7 mouse cellular contexts compared by ENCODE assay signal in genomic region chr7:4136404-4136770, GRCm38 (mm10). TPM values are rescaled to one million over a fixed set of nuclear protein-coding genes. Genes with fewer than 3 reads are reported as not detected.
DNase-seq lines count a peak whose midpoint lies in the region; ATAC-seq and TF ChIP-seq lines count a peak whose summit lies in the region.

No protein-coding gene starts in this region.

- H3K27me3 ChIP-seq in lung, embryonic 15.5 days, result no peaks in the 10 kb centered on the region
- no peaks in the 10 kb centered on the region for H3K27me3 ChIP-seq in limb, embryonic 11.5 days (ENCODE audit: control insufficient read depth, insufficient read depth, low read length)

- ATAC-seq in lung, embryonic 15.5 days (ENCODE audit: borderline replicate concordance, extremely low read depth, low FRiP score, low TSS enrichment), result peak; percentile 10; the same call in 1 of the 2 replicates
- ATAC-seq in limb, embryonic 11.5 days (ENCODE audit: insufficient number of reproducible peaks, low FRiP score, low TSS enrichment, low read depth), result peak; percentile 11; the same call in 1 of the 2 replicates
- no peak for ATAC-seq in inflammation-experienced regulatory T-cells, adult 6 months

- H3K4me1 ChIP-seq in lung, embryonic 15.5 days, result peaks cover 20% of the 10 kb centered on the region
- H3K4me1 ChIP-seq in embryonic fibroblast, embryonic 13.5 days (ENCODE audit: control insufficient read depth, insufficient read depth, low read length), result 0 out of 2 replicates have a peak, but pooled peaks cover 3% of the 10 kb centered on the region
- H3K4me1 ChIP-seq in limb, embryonic 11.5 days (ENCODE audit: control insufficient read depth, insufficient read depth, low read length), result peaks cover 9% of the 10 kb centered on the region
- peaks cover 9% of the 10 kb centered on the region for H3K4me1 ChIP-seq in olfactory bulb, adult 2 months (ENCODE audit: control insufficient read depth, insufficient read depth, low read length)

- peak overlapping the region; percentile 71 for H3K27ac ChIP-seq in lung, embryonic 15.5 days
- H3K27ac ChIP-seq in embryonic fibroblast, embryonic 13.5 days (ENCODE audit: insufficient read depth, low read length), result peak overlapping the region; percentile 51; the same call in 1 of the 2 replicates
- H3K27ac ChIP-seq in limb, embryonic 11.5 days (replicated peaks; ENCODE audit: low read depth, low read length), result no peak overlapping the region
- peak overlapping the region; percentile 77 for H3K27ac ChIP-seq in olfactory bulb, adult 2 months (ENCODE audit: insufficient read depth, low read depth, low read length)

- H3K4me3 ChIP-seq in lung, embryonic 15.5 days, result peak overlapping the region; percentile 92
- H3K4me3 ChIP-seq in embryonic fibroblast, embryonic 13.5 days (ENCODE audit: insufficient read depth, low read length), result peak overlapping the region; percentile 74
- H3K4me3 ChIP-seq in limb, embryonic 11.5 days (ENCODE audit: low read depth, low read length), result peak overlapping the region; percentile 87
- H3K4me3 ChIP-seq in olfactory bulb, adult 2 months (ENCODE audit: insufficient read depth, low read depth, low read length), result peak overlapping the region; percentile 87

- H3K9me3 ChIP-seq in lung, embryonic 15.5 days, result no peaks in the 10 kb centered on the region
- H3K9me3 ChIP-seq in limb, embryonic 11.5 days (ENCODE audit: control insufficient read depth, low read length), result no peaks in the 10 kb centered on the region

- peaks cover 31% of the 10 kb centered on the region for H3K36me3 ChIP-seq in lung, embryonic 15.5 days
- peaks cover 11% of the 10 kb centered on the region; the same call in 1 of the 2 replicates for H3K36me3 ChIP-seq in limb, embryonic 11.5 days (ENCODE audit: control insufficient read depth, insufficient read depth, low read length)

- TF ChIP-seq CTCF in embryonic fibroblast, embryonic 13.5 days (IDR thresholded peaks at IDR 0.05; ENCODE audit: borderline replicate concordance, insufficient read depth, low read length), result no peak
- no peak for TF ChIP-seq CTCF in olfactory bulb, adult 2 months (IDR thresholded peaks at IDR 0.05; ENCODE audit: insufficient read depth, low read depth, low read length)

- intact Hi-C loops in gastrocnemius, postnatal 36 days (cut with DNase I), result loop anchor here (10.0 kb wide), 3 partner anchors 432 to 658 kb away; partner anchors contain the start of genes Prpf31, Rpl28, Rps9 and Tfpt

- peak overlapping the region; percentile 85 for H3K4me2 ChIP-seq in lung, embryonic 15.5 days
- peak overlapping the region; percentile 61 for H3K4me2 ChIP-seq in limb, embryonic 11.5 days (ENCODE audit: low read depth, severe bottlenecking)

- TF ChIP-seq POLR2A in embryonic fibroblast, embryonic 13.5 days (IDR thresholded peaks at IDR 0.05; ENCODE audit: low read depth, low read length), result no peak
- TF ChIP-seq POLR2A in olfactory bulb, adult 2 months (IDR thresholded peaks at IDR 0.05; ENCODE audit: insufficient read depth, low read depth, low read length), result no peak

- H3K9ac ChIP-seq in lung, embryonic 15.5 days, result peak overlapping the region; percentile 73
- H3K9ac ChIP-seq in limb, embryonic 11.5 days (ENCODE audit: low read length), result peak overlapping the region; percentile 65

- no peak for DNase-seq in lung, postnatal 4 days
- DNase-seq in limb, embryonic 11.5 days (ENCODE audit: low spot score), result no peak
- no peak for DNase-seq in gastrocnemius, postnatal 36 days

- under 1% methylated on average over 16 of the region's 16 CpGs for WGBS in lung, embryonic 15.5 days
- under 1% methylated on average over 16 of the region's 16 CpGs for WGBS in limb, embryonic 11.5 days
- under 1% methylated on average over 16 of the region's 16 CpGs for WGBS in olfactory bulb, adult 2 months

RNA-seq across cellular contexts. Expression of gene Leng8, which starts 0.5 kb away (rescaled TPM):
- 52.5 and 59.0 TPM in 2 replicates for polyA plus RNA-seq in lung, embryonic 15.5 days (2015; fragmentation: Nextera tagmentation; extraction: Ambion mirVana)
- polyA plus RNA-seq in embryonic fibroblast, embryonic 13.5 days (2011; ENCODE audit: insufficient read length, low read depth, missing spikeins), result 62.7 and 81.4 TPM in 2 replicates
- 47.6 and 49.7 TPM in 2 replicates for polyA plus RNA-seq in limb, embryonic 11.5 days (2014; fragmentation: Nextera tagmentation; extraction: Ambion mirVana)
- polyA plus RNA-seq in olfactory bulb, adult 2 months (2012; ENCODE audit: insufficient read depth, insufficient read length, low replicate concordance, missing spikeins), result 552 and 558 TPM in 2 replicates
- total RNA-seq in gastrocnemius, postnatal 36 days (2021), result 10 to 100 TPM; 32.8 to 43.8 TPM
- polyA plus RNA-seq in inflammation-experienced regulatory T-cells, adult 6 months (2017; shearing (Covaris generic)), result 10 to 100 TPM; 22.6 to 40.2 (median 24.9) TPM

RNA-seq across cellular contexts. Expression of gene Leng9, which starts 13.8 kb away (rescaled TPM):
- 3.9 and 4.5 TPM in 2 replicates for polyA plus RNA-seq in lung, embryonic 15.5 days (2015; fragmentation: Nextera tagmentation; extraction: Ambion mirVana)
- 2.3 and 2.5 TPM in 2 replicates for polyA plus RNA-seq in embryonic fibroblast, embryonic 13.5 days (2011; ENCODE audit: insufficient read length, low read depth, missing spikeins)
- 1.0 and 1.2 TPM in 2 replicates for polyA plus RNA-seq in limb, embryonic 11.5 days (2014; fragmentation: Nextera tagmentation; extraction: Ambion mirVana)
- not detected in 2 replicates for polyA plus RNA-seq in olfactory bulb, adult 2 months (2012; ENCODE audit: insufficient read depth, insufficient read length, low replicate concordance, missing spikeins)
- total RNA-seq in gastrocnemius, postnatal 36 days (2021), result 1 to 10 TPM; 2.0 to 2.9 TPM
- 1 to 10 TPM; 6.3 to 9.5 (median 7.2) TPM for polyA plus RNA-seq in inflammation-experienced regulatory T-cells, adult 6 months (2017; shearing (Covaris generic))

RNA-seq across cellular contexts. Expression of gene Ttyh1, which starts 17.2 kb away (rescaled TPM):
- polyA plus RNA-seq in lung, embryonic 15.5 days (2015; fragmentation: Nextera tagmentation; extraction: Ambion mirVana), result 2.1 and 2.2 TPM in 2 replicates
- polyA plus RNA-seq in embryonic fibroblast, embryonic 13.5 days (2011; ENCODE audit: insufficient read length, low read depth, missing spikeins), result 0.94 and 1.9 TPM in 2 replicates
- polyA plus RNA-seq in limb, embryonic 11.5 days (2014; fragmentation: Nextera tagmentation; extraction: Ambion mirVana), result 1.4 and 1.5 TPM in 2 replicates
- polyA plus RNA-seq in olfactory bulb, adult 2 months (2012; ENCODE audit: insufficient read depth, insufficient read length, low replicate concordance, missing spikeins), result 162 and 238 TPM in 2 replicates
- total RNA-seq in gastrocnemius, postnatal 36 days (2021), result 1 to 10 TPM; 1.7 to 1.8 TPM
- under 1 TPM; 0.47 to 0.95 (median 0.62) TPM for polyA plus RNA-seq in inflammation-experienced regulatory T-cells, adult 6 months (2017; shearing (Covaris generic))

RNA-seq across cellular contexts. Expression of gene Cdc42ep5, which starts 28.3 kb away (rescaled TPM):
- 39.8 and 41.0 TPM in 2 replicates for polyA plus RNA-seq in lung, embryonic 15.5 days (2015; fragmentation: Nextera tagmentation; extraction: Ambion mirVana)
- 26.5 and 26.9 TPM in 2 replicates for polyA plus RNA-seq in embryonic fibroblast, embryonic 13.5 days (2011; ENCODE audit: insufficient read length, low read depth, missing spikeins)
- polyA plus RNA-seq in limb, embryonic 11.5 days (2014; fragmentation: Nextera tagmentation; extraction: Ambion mirVana), result 29.4 and 35.1 TPM in 2 replicates
- polyA plus RNA-seq in olfactory bulb, adult 2 months (2012; ENCODE audit: insufficient read depth, insufficient read length, low replicate concordance, missing spikeins), result not detected in 2 replicates
- 1 to 10 TPM; 2.0 to 3.1 TPM for total RNA-seq in gastrocnemius, postnatal 36 days (2021)
- not detected for polyA plus RNA-seq in inflammation-experienced regulatory T-cells, adult 6 months (2017; shearing (Covaris generic))

Comparison
In these comparisons a context has a peak if more than half of its experiments do, and no peak if none do; other contexts are left out.
1. RNA of gene Ttyh1, which starts 17.2 kb away (polyA plus RNA-seq): 162 to 238 TPM in olfactory bulb, adult 2 months; 2.1 to 2.2 TPM in lung, embryonic 15.5 days, 0.94 to 1.9 TPM in embryonic fibroblast, embryonic 13.5 days, 1.4 to 1.5 TPM in limb, embryonic 11.5 days and 0.47 to 0.95 TPM in inflammation-experienced regulatory T-cells, adult 6 months; every median in the first group is over 10 times any median in the second.
2. Peak in every context shown above with its lines, with median percentiles within 50 percentile points of each other: H3K4me3 ChIP-seq.